15 mouse cellular contexts compared by ENCODE assay signal in the genomic region with DNA sequence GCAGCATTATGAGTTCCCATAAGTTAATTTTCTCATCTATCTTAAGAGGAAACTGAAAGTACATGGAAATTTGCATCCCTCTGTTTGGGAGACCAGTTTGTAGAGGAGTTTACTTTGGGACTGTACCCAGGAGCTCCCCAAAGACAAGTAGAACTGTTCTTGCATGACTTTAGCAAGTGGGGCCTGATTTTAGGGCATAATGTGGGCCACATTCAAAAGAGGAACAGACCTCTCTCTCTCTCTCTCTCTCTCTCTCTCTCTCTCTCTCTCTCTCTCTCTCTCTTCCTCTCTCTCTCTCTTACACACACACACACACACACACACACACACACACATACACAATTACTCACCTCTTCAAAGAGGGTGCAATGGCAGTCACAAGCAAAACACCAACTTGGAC.
"Had no signal": no experiment of that assay in that cellular context is flagged by ENCODE, and none has a peak within 500 bp of the region (broad histone marks: within the 10 kb centered on the region; RNA-seq: fewer than 3 reads in every experiment).

No protein-coding gene starts in this region.

- ATAC-seq: liver, postnatal 0 days had no signal

- H3K36me3 ChIP-seq: liver, embryonic 15.5 days; lung, embryonic 15.5 days; midbrain, embryonic 10.5 days; midbrain, embryonic 12.5 days; neural tube, embryonic 12.5 days had no signal

- H3K9me3 ChIP-seq: liver, embryonic 15.5 days; lung, embryonic 15.5 days; midbrain, embryonic 10.5 days; midbrain, embryonic 12.5 days; neural tube, embryonic 12.5 days had no signal

- H3K27me3 ChIP-seq: lung, embryonic 15.5 days; midbrain, embryonic 12.5 days; neural tube, embryonic 12.5 days had no signal

- H3K27ac ChIP-seq: liver, embryonic 15.5 days; lung, embryonic 15.5 days; midbrain, embryonic 10.5 days; midbrain, embryonic 12.5 days; neural tube, embryonic 12.5 days had no signal

- DNase-seq: liver, postnatal 0 days; lung, adult 2 months; lung, postnatal 10 days; lung, postnatal 4 days; midbrain, embryonic 14.5 days; right cerebral cortex, postnatal 14 days; spleen, adult 18-20 months; thymus, adult 18-20 months; thymus, postnatal 14 days; thymus, postnatal 36 days had no signal

- H3K4me3 ChIP-seq: liver, embryonic 15.5 days; lung, embryonic 15.5 days; midbrain, embryonic 10.5 days; midbrain, embryonic 12.5 days; neural tube, embryonic 12.5 days had no signal

- H3K9ac ChIP-seq: liver, embryonic 15.5 days; liver, postnatal 0 days; lung, embryonic 15.5 days; midbrain, embryonic 12.5 days; neural tube, embryonic 12.5 days had no signal

- H3K4me2 ChIP-seq: liver, embryonic 15.5 days; lung, embryonic 15.5 days; midbrain, embryonic 12.5 days; neural tube, embryonic 12.5 days had no signal
